Mouse (Mus musculus) thymus, adult 2 months (tissue): Measurements from ENCODE around the gene Prkcb.

Source experiments
- CTCF ChIP-seq: fragments of 200-500 bp; IDR thresholded peaks from 2 replicates; pipeline ENCODE4 v1.5.1; 2012; ENCODE audit warnings: mild to moderate bottlenecking, control low read depth, low read length, moderate library complexity, borderline replicate concordance; ENCODE audit not compliant: control insufficient read depth, poor library complexity, insufficient read depth; ENCODE audit errors: extremely low read depth
- POLR2A ChIP-seq: fragments of 200-500 bp; IDR thresholded peaks from 2 replicates; pipeline ENCODE4 v1.6.1; 2012; ENCODE audit warnings: mild to moderate bottlenecking, low read length, control low read depth, moderate library complexity; ENCODE audit not compliant: control insufficient read depth, poor library complexity, insufficient read depth; ENCODE audit errors: extremely low read depth

GRCm38 (mm10) chr7:122315720-122316331, 27.3 kb downstream of the Prkcb start:
- TF ChIP-seq CTCF (no peak), POLR2A (no peak)
